Mouse (Mus musculus): ENCODE measurements at regions not wholly inside any gene's neighbourhood (a gene's known extent, or its start where the extent isn't known, plus 50 kb on each side); places are given as distances from the start of the nearest gene placed in this dataset.

GRCm38 (mm10) chr1:35880562-35881265 lies 187.5 kb upstream of the Hs6st1 start:
- TF ChIP-seq CTCF (conservative IDR thresholded peaks at IDR 0.05; ENCODE audit: low read length) (no peak), POU5F1 (IDR thresholded peaks at IDR 0.05; ENCODE audit: borderline replicate concordance, low read length) (no peak)

Data from E14TG2a.4 (cell line).